8 mouse cellular contexts compared by ENCODE assay signal in genomic region chr1:165302455-165303208, GRCm38 (mm10). TPM values are rescaled to one million over a fixed set of nuclear protein-coding genes. Genes with fewer than 3 reads are reported as not detected.
DNase-seq lines count a peak whose midpoint lies in the region; ATAC-seq and TF ChIP-seq lines count a peak whose summit lies in the region.

No protein-coding gene starts in this region.

- H3K4me3 ChIP-seq in limb, embryonic 13.5 days, result no peak overlapping the region
- H3K4me3 ChIP-seq in limb, embryonic 10.5 days, result no peak overlapping the region
- H3K4me3 ChIP-seq in embryonic facial prominence, embryonic 15.5 days (replicated peaks), result no peak overlapping the region
- H3K4me3 ChIP-seq in hindbrain, embryonic 14.5 days (replicated peaks; ENCODE audit: low read length), result no peak overlapping the region
- no peak overlapping the region for H3K4me3 ChIP-seq in limb, embryonic 14.5 days (replicated peaks; ENCODE audit: low read length)
- H3K4me3 ChIP-seq in liver, embryonic 11.5 days (ENCODE audit: low read depth, low read length), result no peak overlapping the region

- ATAC-seq in limb, embryonic 13.5 days (ENCODE audit: low FRiP score, low read depth), result peak; percentile 65; the same call in 1 of the 2 replicates
- peak; percentile 73; the same call in 1 of the 2 replicates for ATAC-seq in embryonic facial prominence, embryonic 15.5 days (ENCODE audit: insufficient number of reproducible peaks, low FRiP score, low TSS enrichment, low read depth)
- peak; percentile 72 for ATAC-seq in hindbrain, embryonic 14.5 days (ENCODE audit: low FRiP score)
- no peak for ATAC-seq in limb, embryonic 14.5 days (ENCODE audit: low FRiP score, low read depth)
- ATAC-seq in liver, embryonic 11.5 days (replicated peaks; ENCODE audit: low FRiP score), result no peak
- no peak for ATAC-seq in megakaryocyte progenitor cell, adult 5-6 weeks (replicated peaks; ENCODE audit: poor library complexity)

- peaks cover 8% of the 10 kb centered on the region; the same call in 1 of the 2 replicates for H3K4me1 ChIP-seq in limb, embryonic 13.5 days
- H3K4me1 ChIP-seq in limb, embryonic 10.5 days, result no peaks in the 10 kb centered on the region
- 0 out of 2 replicates have a peak, but pooled peaks cover 9% of the 10 kb centered on the region for H3K4me1 ChIP-seq in embryonic facial prominence, embryonic 15.5 days
- H3K4me1 ChIP-seq in hindbrain, embryonic 14.5 days (replicated peaks; ENCODE audit: control insufficient read depth, insufficient read depth, low read length), result 0 out of 2 replicates have a peak, but pooled peaks cover 6% of the 10 kb centered on the region
- H3K4me1 ChIP-seq in limb, embryonic 14.5 days (ENCODE audit: control insufficient read depth, insufficient read depth, low read length), result no peaks in the 10 kb centered on the region
- H3K4me1 ChIP-seq in liver, embryonic 11.5 days (replicated peaks; ENCODE audit: control insufficient read depth, insufficient read depth, low read length), result no peaks in the 10 kb centered on the region

- TF ChIP-seq POLR2A in limb, embryonic 14.5 days (IDR thresholded peaks at IDR 0.05; ENCODE audit: borderline replicate concordance, extremely low read depth, insufficient read depth, insufficient read length), result no peak

- H3K9me3 ChIP-seq in limb, embryonic 13.5 days, result no peaks in the 10 kb centered on the region
- no peaks in the 10 kb centered on the region for H3K9me3 ChIP-seq in limb, embryonic 10.5 days (replicated peaks)
- H3K9me3 ChIP-seq in embryonic facial prominence, embryonic 15.5 days (replicated peaks), result no peaks in the 10 kb centered on the region
- no peaks in the 10 kb centered on the region for H3K9me3 ChIP-seq in hindbrain, embryonic 14.5 days (ENCODE audit: control insufficient read depth, low read length)
- H3K9me3 ChIP-seq in limb, embryonic 14.5 days (ENCODE audit: control insufficient read depth, low read length), result no peaks in the 10 kb centered on the region
- no peaks in the 10 kb centered on the region for H3K9me3 ChIP-seq in liver, embryonic 11.5 days (ENCODE audit: control insufficient read depth, low read length)

- H3K27ac ChIP-seq in limb, embryonic 13.5 days, result no peak overlapping the region; the same call in 1 of the 2 replicates
- no peak overlapping the region for H3K27ac ChIP-seq in limb, embryonic 10.5 days
- H3K27ac ChIP-seq in embryonic facial prominence, embryonic 15.5 days (replicated peaks), result peak overlapping the region; percentile 80
- H3K27ac ChIP-seq in hindbrain, embryonic 14.5 days, result 0 out of 2 replicates have a peak overlapping the region, but pooled peaks have one; percentile 16
- no peak overlapping the region for H3K27ac ChIP-seq in limb, embryonic 14.5 days (replicated peaks; ENCODE audit: low read depth, low read length)
- no peak overlapping the region for H3K27ac ChIP-seq in liver, embryonic 11.5 days (ENCODE audit: low read depth, low read length)

- no peak overlapping the region for H3K9ac ChIP-seq in limb, embryonic 13.5 days
- no peak overlapping the region for H3K9ac ChIP-seq in embryonic facial prominence, embryonic 15.5 days
- no peak overlapping the region for H3K9ac ChIP-seq in hindbrain, embryonic 14.5 days
- H3K9ac ChIP-seq in limb, embryonic 14.5 days (ENCODE audit: low read depth, low read length, severe bottlenecking), result no peak overlapping the region
- no peak overlapping the region for H3K9ac ChIP-seq in liver, embryonic 11.5 days (ENCODE audit: low read depth, low read length)

- DNase-seq in limb, embryonic 10.5 days (ENCODE audit: low spot score), result no peak
- DNase-seq in hindbrain, embryonic 14.5 days (ENCODE audit: low spot score), result peak; percentile 66
- peak; percentile 81 for DNase-seq in limb, embryonic 14.5 days (ENCODE audit: low spot score)
- DNase-seq in gastrocnemius, postnatal 10 days, result no peak
- no peak for DNase-seq in liver, embryonic 11.5 days (ENCODE audit: low spot score)

- H3K4me2 ChIP-seq in limb, embryonic 13.5 days (replicated peaks), result no peak overlapping the region
- H3K4me2 ChIP-seq in embryonic facial prominence, embryonic 15.5 days (replicated peaks), result no peak overlapping the region
- no peak overlapping the region for H3K4me2 ChIP-seq in hindbrain, embryonic 14.5 days (replicated peaks)
- H3K4me2 ChIP-seq in limb, embryonic 14.5 days (replicated peaks; ENCODE audit: low read depth, low read length, severe bottlenecking), result no peak overlapping the region
- H3K4me2 ChIP-seq in liver, embryonic 11.5 days, result no peak overlapping the region

- 69% methylated on average over 13 of the region's 13 CpGs for WGBS in limb, embryonic 13.5 days
- 91% methylated on average over 13 of the region's 13 CpGs for WGBS in limb, embryonic 10.5 days
- 65% methylated on average over 13 of the region's 13 CpGs for WGBS in embryonic facial prominence, embryonic 15.5 days
- 67% methylated on average over 13 of the region's 13 CpGs for WGBS in hindbrain, embryonic 14.5 days
- WGBS in limb, embryonic 14.5 days, result 71% methylated on average over 13 of the region's 13 CpGs
- 87% methylated on average over 13 of the region's 13 CpGs for WGBS in liver, embryonic 11.5 days

- H3K36me3 ChIP-seq in limb, embryonic 13.5 days, result peaks cover 16% of the 10 kb centered on the region
- H3K36me3 ChIP-seq in limb, embryonic 10.5 days, result peaks cover 19% of the 10 kb centered on the region
- H3K36me3 ChIP-seq in embryonic facial prominence, embryonic 15.5 days, result 0 out of 2 replicates have a peak, but pooled peaks cover 8% of the 10 kb centered on the region
- H3K36me3 ChIP-seq in hindbrain, embryonic 14.5 days (replicated peaks; ENCODE audit: control insufficient read depth, insufficient read depth), result peaks cover 22% of the 10 kb centered on the region
- peaks cover 12% of the 10 kb centered on the region for H3K36me3 ChIP-seq in limb, embryonic 14.5 days (ENCODE audit: control insufficient read depth, insufficient read depth, low read length)
- H3K36me3 ChIP-seq in liver, embryonic 11.5 days (ENCODE audit: control insufficient read depth, insufficient read depth, low read length), result no peaks in the 10 kb centered on the region

- H3K27me3 ChIP-seq in limb, embryonic 13.5 days, result no peaks in the 10 kb centered on the region
- H3K27me3 ChIP-seq in limb, embryonic 10.5 days (ENCODE audit: low read depth, poor library complexity, severe bottlenecking), result no peaks in the 10 kb centered on the region
- H3K27me3 ChIP-seq in embryonic facial prominence, embryonic 15.5 days, result no peaks in the 10 kb centered on the region
- no peaks in the 10 kb centered on the region for H3K27me3 ChIP-seq in hindbrain, embryonic 14.5 days (ENCODE audit: control insufficient read depth, insufficient read depth, low read length)
- H3K27me3 ChIP-seq in limb, embryonic 14.5 days (ENCODE audit: control insufficient read depth, insufficient read depth, low read length), result no peaks in the 10 kb centered on the region
- no peaks in the 10 kb centered on the region for H3K27me3 ChIP-seq in liver, embryonic 11.5 days (replicated peaks; ENCODE audit: control insufficient read depth, insufficient read depth, low read length)

RNA-seq across cellular contexts. Expression of gene Gpr161, which starts 7.0 kb away (rescaled TPM):
- 1.8 TPM in 2 replicates for polyA plus RNA-seq in limb, embryonic 13.5 days (2015; fragmentation: Nextera tagmentation; extraction: Ambion mirVana)
- polyA plus RNA-seq in limb, embryonic 10.5 days (2016; fragmentation: Nextera tagmentation; extraction: Ambion mirVana), result 1.5 and 1.9 TPM in 2 replicates
- 0.99 and 1.5 TPM in 2 replicates for polyA plus RNA-seq in embryonic facial prominence, embryonic 15.5 days (2015; fragmentation: Nextera tagmentation; extraction: Ambion mirVana)
- 3.6 and 4.6 TPM in 2 replicates for polyA plus RNA-seq in hindbrain, embryonic 14.5 days (2014; fragmentation: Nextera tagmentation; extraction: Ambion mirVana)
- polyA plus RNA-seq in limb, embryonic 14.5 days (2012; rRNA removed), result 9.4 and 14.6 TPM in 2 replicates
- 1.8 and 2.0 TPM in 2 replicates for polyA plus RNA-seq in limb, embryonic 14.5 days (2014; fragmentation: Nextera tagmentation; extraction: Ambion mirVana)
- 1 to 10 TPM; 3.9 to 4.2 TPM for total RNA-seq in gastrocnemius, postnatal 10 days (2021)
- 0.48 and 0.58 TPM in 2 replicates for polyA plus RNA-seq in liver, embryonic 11.5 days (2014; fragmentation: Nextera tagmentation; extraction: Ambion mirVana)
- 0.34 and 0.44 TPM in 2 replicates for total RNA-seq in megakaryocyte progenitor cell, adult 5-6 weeks (2015)
- total RNA-seq in megakaryocyte progenitor cell, adult 5-6 weeks (2017), result 0.29 and 0.51 TPM in 2 replicates

Comparison
In these comparisons a context has a peak if more than half of its experiments do, and no peak if none do; other contexts are left out.
1. ATAC-seq: peak in limb, embryonic 13.5 days (single experiment), embryonic facial prominence, embryonic 15.5 days (single experiment) and hindbrain, embryonic 14.5 days (single experiment); none in limb, embryonic 14.5 days (single experiment), liver, embryonic 11.5 days (single experiment) and megakaryocyte progenitor cell, adult 5-6 weeks (single experiment).
2. DNase-seq: peak in hindbrain, embryonic 14.5 days (single experiment) and limb, embryonic 14.5 days (single experiment); none in limb, embryonic 10.5 days (single experiment), gastrocnemius, postnatal 10 days (single experiment) and liver, embryonic 11.5 days (single experiment).
3. H3K27ac ChIP-seq: peak in embryonic facial prominence, embryonic 15.5 days (single experiment) and hindbrain, embryonic 14.5 days (single experiment); none in limb, embryonic 13.5 days (single experiment), limb, embryonic 10.5 days (single experiment), limb, embryonic 14.5 days (single experiment) and liver, embryonic 11.5 days (single experiment).